Mouse (Mus musculus) limb, embryonic 14.5 days (tissue): Measurements from ENCODE around the gene 0610030E20Rik. TPM values are rescaled to one million over a fixed set of nuclear protein-coding genes. Genes with fewer than 3 reads are reported as not detected.
A peak's percentile ranks its signal among the peaks of the same experiment; 100 is the strongest.

ENCODE experiments used
- ATAC-seq: fragments of 200-750 bp; cut with Nextera tagmentation; 2 replicates; pipeline ENCODE4 v1.8.0; 2017; ENCODE audit warnings: low read depth, moderate number of reproducible peaks, moderate TSS enrichment; ENCODE audit not compliant: low FRiP score
- DNase-seq: peaks from one replicate; pipeline ENCODE4 v3.0.0-alpha.2; 2015; ENCODE audit warnings: low spot score
- H3K27ac ChIP-seq: fragments of 300-500 bp; sonication (generic); replicated peaks from 2 replicates; pipeline ENCODE4 v1.5.1; 2014; ENCODE audit warnings: low read depth, mild to moderate bottlenecking, low read length, moderate library complexity, mixed read lengths
- H3K27me3 ChIP-seq: fragments of 300-500 bp; sonication (generic); 2 replicates; pipeline ENCODE4 v1.6.1; 2014; ENCODE audit warnings: low read length, mixed read lengths; ENCODE audit not compliant: control insufficient read depth, insufficient read depth
- H3K36me3 ChIP-seq: fragments of 300-500 bp; sonication (generic); 2 replicates; pipeline ENCODE4 v1.6.1; 2014; ENCODE audit warnings: mild to moderate bottlenecking, low read length, moderate library complexity, mixed read lengths; ENCODE audit not compliant: control insufficient read depth, insufficient read depth
- H3K4me1 ChIP-seq: fragments of 300-500 bp; sonication (generic); 2 replicates; pipeline ENCODE4 v1.6.1; 2014; ENCODE audit warnings: antibody characterized with exemption, low read length, mixed read lengths; ENCODE audit not compliant: control insufficient read depth, insufficient read depth
- H3K4me2 ChIP-seq: fragments of 300-500 bp; sonication (generic); replicated peaks from 2 replicates; pipeline ENCODE4 v1.6.1; 2014; ENCODE audit warnings: low read depth, mild to moderate bottlenecking, low read length, moderate library complexity; ENCODE audit not compliant: severe bottlenecking
- H3K4me3 ChIP-seq: fragments of 300-500 bp; sonication (generic); replicated peaks from 2 replicates; pipeline ENCODE4 v1.5.1; 2014; ENCODE audit warnings: low read length
- H3K9ac ChIP-seq: fragments of 300-500 bp; sonication (generic); 2 replicates; pipeline ENCODE4 v1.6.1; 2014; ENCODE audit warnings: mild to moderate bottlenecking, low read depth, low read length, moderate library complexity; ENCODE audit not compliant: severe bottlenecking
- H3K9me3 ChIP-seq: fragments of 300-500 bp; sonication (generic); 2 replicates; pipeline ENCODE4 v1.6.1; 2016; ENCODE audit warnings: low read length; ENCODE audit not compliant: control insufficient read depth
- POLR2A ChIP-seq: fragments of 200-500 bp; IDR thresholded peaks from 2 replicates; pipeline ENCODE4 v1.8.0; 2012; ENCODE audit warnings: inconsistent platforms, mild to moderate bottlenecking, moderate library complexity, borderline replicate concordance; ENCODE audit not compliant: insufficient read depth, insufficient read length; ENCODE audit errors: extremely low read depth
- WGBS: fragments of 180-500 bp; shearing (Covaris S2); extraction: QIAGEN DNeasy Blood & Tissue Kit; methylation state at CpG from one replicate; pipeline ENCODE4 v1.1.7; 2014; 5-methylcytosine and 5-hydroxymethylcytosine counted together
- polyA plus RNA-seq, 2 experiments: library from polyadenylated mRNA; depleted of rRNA in 1 of 2; stranded (reverse) in 1 of 2; unstranded in 1 of 2; fragments of >200 nt; fragmentation: Nextera tagmentation in 1 of 2; extraction: Ambion mirVana in 1 of 2; gene quantifications; 2 replicates each; pipeline versions ENCODE4 v1.2.1 to v1.2.3; 2012 to 2014

0610030E20Rik gene
- polyA plus RNA-seq, 2 experiments: 23.0 to 30.6 TPM

- Histone ChIP-seq H3K4me1 (no peaks in the 10 kb centered on the region), H3K27me3 (no peaks in the 10 kb centered on the region), H3K4me3 (no peak overlapping the region), H3K9me3 (no peaks in the 10 kb centered on the region), H3K36me3 (no peaks in the 10 kb centered on the region), H3K27ac (no peak overlapping the region), H3K9ac (no peak overlapping the region), H3K4me2 (no peak overlapping the region)
- peak; percentile 55 for DNase-seq
- WGBS: 14% methylated on average over 7 of the region's 7 CpGs
- TF ChIP-seq POLR2A: no peak
- no peak for ATAC-seq
Measured at GRCm38 (mm10) chr6:72401875-72402274, 54.8 kb downstream of the 0610030E20Rik start.

Other genes with a start within 250 kb of the 0610030E20Rik start
- gene St3gal5, start 249.7 kb upstream of the 0610030E20Rik start, polyA plus RNA-seq (2012; rRNA removed): 26.1 and 26.3 TPM in 2 replicates
- gene St3gal5, start 249.7 kb upstream of the 0610030E20Rik start, polyA plus RNA-seq (2014; fragmentation: Nextera tagmentation; extraction: Ambion mirVana): 25.5 and 30.3 TPM in 2 replicates
- gene Atoh8, start 111.7 kb upstream of the 0610030E20Rik start, polyA plus RNA-seq (2012; rRNA removed): 19.8 and 26.5 TPM in 2 replicates
- 15.1 and 19.5 TPM in 2 replicates for gene Atoh8, start 111.7 kb upstream of the 0610030E20Rik start, polyA plus RNA-seq (2014; fragmentation: Nextera tagmentation; extraction: Ambion mirVana)
- not detected in 2 replicates for gene Sftpb, start 42.7 kb upstream of the 0610030E20Rik start, polyA plus RNA-seq (2012; rRNA removed)
- not detected in 2 replicates for gene Sftpb, start 42.7 kb upstream of the 0610030E20Rik start, polyA plus RNA-seq (2014; fragmentation: Nextera tagmentation; extraction: Ambion mirVana)
- gene Usp39, start 2.1 kb upstream of the 0610030E20Rik start, polyA plus RNA-seq (2012; rRNA removed): 35.8 and 39.1 TPM in 2 replicates
- 52.2 and 53.7 TPM in 2 replicates for gene Usp39, start 2.1 kb upstream of the 0610030E20Rik start, polyA plus RNA-seq (2014; fragmentation: Nextera tagmentation; extraction: Ambion mirVana)
- 32.9 and 50.5 TPM in 2 replicates for gene Tmem150a, start 8.1 kb downstream of the 0610030E20Rik start, polyA plus RNA-seq (2012; rRNA removed)
- 16.0 and 16.1 TPM in 2 replicates for gene Tmem150a, start 8.1 kb downstream of the 0610030E20Rik start, polyA plus RNA-seq (2014; fragmentation: Nextera tagmentation; extraction: Ambion mirVana)
- gene Rnf181, start 19.6 kb downstream of the 0610030E20Rik start, polyA plus RNA-seq (2012; rRNA removed): 65.7 and 79.5 TPM in 2 replicates
- 84.4 and 85.6 TPM in 2 replicates for gene Rnf181, start 19.6 kb downstream of the 0610030E20Rik start, polyA plus RNA-seq (2014; fragmentation: Nextera tagmentation; extraction: Ambion mirVana)
- 14.5 and 16.6 TPM in 2 replicates for gene Vamp5, start 33.2 kb downstream of the 0610030E20Rik start, polyA plus RNA-seq (2012; rRNA removed)
- gene Vamp5, start 33.2 kb downstream of the 0610030E20Rik start, polyA plus RNA-seq (2014; fragmentation: Nextera tagmentation; extraction: Ambion mirVana): 20.8 and 24.5 TPM in 2 replicates
- gene Vamp8, start 43.4 kb downstream of the 0610030E20Rik start, polyA plus RNA-seq (2012; rRNA removed): 110 and 125 TPM in 2 replicates
- gene Vamp8, start 43.4 kb downstream of the 0610030E20Rik start, polyA plus RNA-seq (2014; fragmentation: Nextera tagmentation; extraction: Ambion mirVana): 163 and 173 TPM in 2 replicates
- 44.9 and 59.8 TPM in 2 replicates for gene Ggcx, start 67.0 kb downstream of the 0610030E20Rik start, polyA plus RNA-seq (2012; rRNA removed)
- 15.3 and 18.4 TPM in 2 replicates for gene Ggcx, start 67.0 kb downstream of the 0610030E20Rik start, polyA plus RNA-seq (2014; fragmentation: Nextera tagmentation; extraction: Ambion mirVana)
- 252 and 285 TPM in 2 replicates for gene Mat2a, start 92.2 kb downstream of the 0610030E20Rik start, polyA plus RNA-seq (2012; rRNA removed)
- gene Mat2a, start 92.2 kb downstream of the 0610030E20Rik start, polyA plus RNA-seq (2014; fragmentation: Nextera tagmentation; extraction: Ambion mirVana): 352 and 392 TPM in 2 replicates
- gene Sh2d6, start 174.4 kb downstream of the 0610030E20Rik start, polyA plus RNA-seq (2012; rRNA removed): 0.36 and 0.43 TPM in 2 replicates
- gene Sh2d6, start 174.4 kb downstream of the 0610030E20Rik start, polyA plus RNA-seq (2014; fragmentation: Nextera tagmentation; extraction: Ambion mirVana): not detected in 2 replicates
- 29.2 and 30.9 TPM in 2 replicates for gene Capg, start 197.1 kb downstream of the 0610030E20Rik start, polyA plus RNA-seq (2012; rRNA removed)
- gene Capg, start 197.1 kb downstream of the 0610030E20Rik start, polyA plus RNA-seq (2014; fragmentation: Nextera tagmentation; extraction: Ambion mirVana): 80.7 and 86.6 TPM in 2 replicates